Mouse (Mus musculus): Measurements from ENCODE around the gene Dynlrb2.

DNA sequence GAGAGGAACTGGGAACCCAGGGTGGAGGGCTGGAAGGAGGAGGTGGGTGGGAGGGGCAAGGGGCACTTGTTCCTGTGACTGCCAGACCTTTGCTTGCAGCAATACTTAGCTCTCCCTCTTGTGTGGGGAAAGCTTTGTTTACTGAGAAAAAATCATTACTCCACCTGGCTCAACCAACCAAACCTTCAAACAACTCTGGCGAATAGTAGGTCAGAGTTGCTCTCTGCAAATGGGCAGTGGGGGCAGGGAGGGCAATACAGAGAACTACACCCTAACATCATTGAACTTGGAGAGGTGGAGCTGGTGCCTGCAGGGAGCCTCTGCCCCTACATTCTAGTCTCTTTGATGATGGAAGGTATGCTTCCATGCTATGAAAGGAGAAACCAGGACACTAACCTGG lies 35.4 kb downstream of the Dynlrb2 start:
- TF ChIP-seq EP300 (optimal IDR thresholded peaks at IDR 0.05), result no peak
- TF ChIP-seq CTCF (IDR thresholded peaks at IDR 0.05; ENCODE audit: low read depth), result no peak

Data from stomach, postnatal 0 days (tissue).